Mouse (Mus musculus) heart, embryonic 12.5 days (tissue): Measurements from ENCODE around the gene Krtap19-5. TPM values are rescaled to one million over a fixed set of nuclear protein-coding genes. Genes with fewer than 3 reads are reported as not detected.

Experiments
- ATAC-seq: fragments of 200-750 bp; cut with Nextera tagmentation; 2 replicates; pipeline ENCODE4 v1.8.0; 2017; ENCODE audit warnings: moderate TSS enrichment, moderate library complexity; ENCODE audit not compliant: insufficient number of reproducible peaks, low FRiP score
- H3K27ac ChIP-seq: fragments of 300-500 bp; sonication (generic); 2 replicates; pipeline ENCODE4 v1.5.1; 2016; ENCODE audit warnings: mild to moderate bottlenecking, moderate library complexity; ENCODE audit not compliant: poor library complexity, severe bottlenecking
- H3K27me3 ChIP-seq: fragments of 300-500 bp; sonication (generic); replicated peaks from 2 replicates; pipeline ENCODE4 v1.6.1; 2016; ENCODE audit warnings: mild to moderate bottlenecking, moderate library complexity
- H3K36me3 ChIP-seq: fragments of 300-500 bp; sonication (generic); 2 replicates; pipeline ENCODE4 v1.6.1; 2016; ENCODE audit warnings: mild to moderate bottlenecking, moderate library complexity
- H3K4me1 ChIP-seq: fragments of 300-500 bp; sonication (generic); replicated peaks from 2 replicates; pipeline ENCODE4 v1.6.1; 2016; ENCODE audit warnings: mild to moderate bottlenecking
- H3K4me2 ChIP-seq: fragments of 300-500 bp; sonication (generic); 2 replicates; pipeline ENCODE4 v1.6.1; 2016; ENCODE audit warnings: mild to moderate bottlenecking, moderate library complexity
- H3K4me3 ChIP-seq: fragments of 300-500 bp; sonication (generic); 2 replicates; pipeline ENCODE4 v1.5.1; 2016; ENCODE audit warnings: mild to moderate bottlenecking
- H3K9ac ChIP-seq: fragments of 300-500 bp; sonication (generic); 2 replicates; pipeline ENCODE4 v1.6.1; 2016; ENCODE audit warnings: mild to moderate bottlenecking, moderate library complexity
- H3K9me3 ChIP-seq: fragments of 300-500 bp; sonication (generic); replicated peaks from 2 replicates; pipeline ENCODE4 v1.6.1; 2016; ENCODE audit warnings: mild to moderate bottlenecking, moderate library complexity
- WGBS: fragments of 180-500 bp; shearing (Covaris S2); methylation state at CpG from one replicate; pipeline ENCODE4 v1.1.7; 2016; 5-methylcytosine and 5-hydroxymethylcytosine counted together
- polyA plus RNA-seq: library from polyadenylated mRNA; unstranded; fragments of >200 nt; fragmentation: Nextera tagmentation; extraction: Ambion mirVana; gene quantifications from 2 replicates; pipeline ENCODE4 v1.2.1, GENCODE M21; 2016

Gene Krtap19-5
- polyA plus RNA-seq: not detected in 2 replicates

GRCm38 (mm10) chr16:88896357-88896756, at the start of gene Krtap19-5:
Krtap19-5 (minus strand) TSS chr16:88896457.
- no peak within 1 kb of the TSS for H3K4me2 ChIP-seq
- H3K4me1 ChIP-seq: no peaks in the 10 kb centered on the region
- no peaks in the 10 kb centered on the region for H3K27me3 ChIP-seq
- no peak within 1 kb of the TSS for H3K27ac ChIP-seq
- 0 out of 2 replicates have a peak, but pooled peaks cover 6% of the 10 kb centered on the region for H3K9me3 ChIP-seq
- no peak for ATAC-seq
- no peak within 1 kb of the TSS for H3K4me3 ChIP-seq
- no peak within 1 kb of the TSS for H3K9ac ChIP-seq
- WGBS: 89% methylated on average over 6 of the region's 6 CpGs
- no peaks in the 10 kb centered on the region for H3K36me3 ChIP-seq

- Histone ChIP-seq H3K9me3 (no peaks in the 10 kb centered on the region), H3K27ac (no peak overlapping the region), H3K36me3 (no peaks in the 10 kb centered on the region), H3K27me3 (no peaks in the 10 kb centered on the region), H3K4me3 (no peak overlapping the region), H3K4me2 (no peak overlapping the region), H3K9ac (no peak overlapping the region), H3K4me1 (no peaks in the 10 kb centered on the region)
- ATAC-seq: no peak
- 78% methylated on average over 6 of the region's 6 CpGs for WGBS
Measured at GRCm38 (mm10) chr16:88941106-88941505, 44.8 kb upstream of the Krtap19-5 start.

- no peaks in the 10 kb centered on the region for H3K27me3 ChIP-seq
- no peak overlapping the region for H3K9ac ChIP-seq
- H3K27ac ChIP-seq: no peak overlapping the region
- 70% methylated on average over 7 of the region's 7 CpGs for WGBS
- no peaks in the 10 kb centered on the region for H3K9me3 ChIP-seq
- no peak overlapping the region for H3K4me2 ChIP-seq
- H3K4me1 ChIP-seq: no peaks in the 10 kb centered on the region
- no peaks in the 10 kb centered on the region for H3K36me3 ChIP-seq
- H3K4me3 ChIP-seq: no peak overlapping the region
- ATAC-seq: no peak
Measured at GRCm38 (mm10) chr16:88938252-88938651, 42.0 kb upstream of the Krtap19-5 start.

- H3K36me3 ChIP-seq: no peaks in the 10 kb centered on the region
- no peaks in the 10 kb centered on the region for H3K27me3 ChIP-seq
- no peak within 1 kb of the TSS for H3K4me2 ChIP-seq
- H3K9ac ChIP-seq: no peak within 1 kb of the TSS
- H3K4me3 ChIP-seq: no peak within 1 kb of the TSS
- WGBS: 81% methylated on average over 3 of the region's 3 CpGs
- 0 out of 2 replicates have a peak, but pooled peaks cover 3% of the 10 kb centered on the region for H3K9me3 ChIP-seq
- H3K4me1 ChIP-seq: no peaks in the 10 kb centered on the region
- ATAC-seq: no peak
- no peak within 1 kb of the TSS for H3K27ac ChIP-seq
Measured at GRCm38 (mm10) chr16:88932165-88932564, 35.9 kb upstream of the Krtap19-5 start, which contains the start of gene Krtap19-9b. Krtap19-9b (minus strand) TSS chr16:88932265.

GRCm38 (mm10) chr16:88886870-88887269, 9.4 kb downstream of the Krtap19-5 start:
- H3K27ac ChIP-seq: no peak overlapping the region
- H3K27me3 ChIP-seq: no peaks in the 10 kb centered on the region
- H3K4me2 ChIP-seq: no peak overlapping the region
- H3K36me3 ChIP-seq: no peaks in the 10 kb centered on the region
- H3K9me3 ChIP-seq: 0 out of 2 replicates have a peak, but pooled peaks cover 2% of the 10 kb centered on the region
- ATAC-seq: no peak
- no peak overlapping the region for H3K4me3 ChIP-seq
- 75% methylated on average over 6 of the region's 6 CpGs for WGBS
- no peaks in the 10 kb centered on the region for H3K4me1 ChIP-seq
- no peak overlapping the region for H3K9ac ChIP-seq

GRCm38 (mm10) chr16:88884989-88885388, 11.3 kb downstream of the Krtap19-5 start, which contains the start of gene Krtap19-4:
Krtap19-4 (minus strand) TSS chr16:88885089.
- Histone ChIP-seq H3K9me3 (0 out of 2 replicates have a peak, but pooled peaks cover 2% of the 10 kb centered on the region), H3K27me3 (no peaks in the 10 kb centered on the region), H3K4me3 (no peak within 1 kb of the TSS), H3K36me3 (no peaks in the 10 kb centered on the region), H3K4me2 (no peak within 1 kb of the TSS), H3K27ac (no peak within 1 kb of the TSS), H3K9ac (no peak within 1 kb of the TSS), H3K4me1 (no peaks in the 10 kb centered on the region)
- WGBS: 88% methylated on average over 5 of the region's 5 CpGs
- ATAC-seq: no peak

- Histone ChIP-seq H3K9ac (no peak within 1 kb of the TSS), H3K4me2 (no peak within 1 kb of the TSS), H3K4me1 (no peaks in the 10 kb centered on the region), H3K36me3 (no peaks in the 10 kb centered on the region), H3K27me3 (no peaks in the 10 kb centered on the region), H3K9me3 (no peaks in the 10 kb centered on the region), H3K4me3 (no peak within 1 kb of the TSS), H3K27ac (no peak within 1 kb of the TSS)
- WGBS: 75% methylated on average over 2 of the region's 2 CpGs
- no peak for ATAC-seq
Measured at GRCm38 (mm10) chr16:88877938-88878337, 18.3 kb downstream of the Krtap19-5 start, which contains the start of gene Krtap19-3. Krtap19-3 (minus strand) TSS chr16:88878038.

- no peak for ATAC-seq
- Histone ChIP-seq H3K4me2 (no peak within 1 kb of the TSS), H3K27me3 (no peaks in the 10 kb centered on the region), H3K9me3 (no peaks in the 10 kb centered on the region), H3K4me3 (no peak within 1 kb of the TSS), H3K27ac (no peak within 1 kb of the TSS), H3K9ac (no peak within 1 kb of the TSS), H3K4me1 (no peaks in the 10 kb centered on the region), H3K36me3 (no peaks in the 10 kb centered on the region)
- 87% methylated on average over 3 of the region's 3 CpGs for WGBS
Measured at GRCm38 (mm10) chr16:88874169-88874568, 22.1 kb downstream of the Krtap19-5 start, which contains the start of gene Krtap19-2. Krtap19-2 (minus strand) TSS chr16:88874269.

- ATAC-seq: no peak
- Histone ChIP-seq H3K4me3 (no peak within 1 kb of the TSS), H3K36me3 (no peaks in the 10 kb centered on the region), H3K4me1 (no peaks in the 10 kb centered on the region), H3K9me3 (no peaks in the 10 kb centered on the region), H3K4me2 (no peak within 1 kb of the TSS), H3K27me3 (no peaks in the 10 kb centered on the region), H3K9ac (no peak within 1 kb of the TSS), H3K27ac (no peak within 1 kb of the TSS)
- WGBS: 80% methylated on average over 6 of the region's 6 CpGs
Measured at GRCm38 (mm10) chr16:88869311-88869710, 26.9 kb downstream of the Krtap19-5 start, which contains the start of gene Krtap19-1. Krtap19-1 (minus strand) TSS chr16:88869411.

- 74% methylated on average over 4 of the region's 4 CpGs for WGBS
- H3K9ac ChIP-seq: no peak overlapping the region
- ATAC-seq: no peak
- H3K27ac ChIP-seq: no peak overlapping the region
- H3K4me3 ChIP-seq: no peak overlapping the region
- H3K27me3 ChIP-seq: no peaks in the 10 kb centered on the region
- no peaks in the 10 kb centered on the region for H3K4me1 ChIP-seq
- no peaks in the 10 kb centered on the region for H3K9me3 ChIP-seq
- H3K36me3 ChIP-seq: no peaks in the 10 kb centered on the region
- H3K4me2 ChIP-seq: no peak overlapping the region
Measured at GRCm38 (mm10) chr16:88864887-88865407, 31.3 kb downstream of the Krtap19-5 start.

- no peak overlapping the region for H3K27ac ChIP-seq
- no peaks in the 10 kb centered on the region for H3K27me3 ChIP-seq
- ATAC-seq: no peak
- no peaks in the 10 kb centered on the region for H3K4me1 ChIP-seq
- 11% methylated on average over 5 of the region's 5 CpGs for WGBS
- H3K9me3 ChIP-seq: no peaks in the 10 kb centered on the region
- no peak overlapping the region for H3K4me3 ChIP-seq
- no peak overlapping the region for H3K4me2 ChIP-seq
- no peaks in the 10 kb centered on the region for H3K36me3 ChIP-seq
- H3K9ac ChIP-seq: no peak overlapping the region
Measured at GRCm38 (mm10) chr16:88851450-88851849, 44.8 kb downstream of the Krtap19-5 start.

- no peaks in the 10 kb centered on the region for H3K27me3 ChIP-seq
- no peak overlapping the region for H3K4me3 ChIP-seq
- H3K36me3 ChIP-seq: no peaks in the 10 kb centered on the region
- ATAC-seq: no peak
- 77% methylated on average over 4 of the region's 4 CpGs for whole genome bisulfite sequencing
- no peak overlapping the region for H3K27ac ChIP-seq
- no peak overlapping the region for H3K4me2 ChIP-seq
- H3K4me1 ChIP-seq: no peaks in the 10 kb centered on the region
- no peak overlapping the region for H3K9ac ChIP-seq
- no peaks in the 10 kb centered on the region for H3K9me3 ChIP-seq
Measured at GRCm38 (mm10) chr16:88848558-88848957, 47.7 kb downstream of the Krtap19-5 start.
